Mouse (Mus musculus) left cerebral cortex, adult 8-10 months (tissue): Measurements from ENCODE around the gene Ak5. TPM values are rescaled to one million over a fixed set of nuclear protein-coding genes. Genes with fewer than 3 reads are reported as not detected.

Experiments
- DNase-seq, 2 experiments: peaks; one replicate each; pipeline ENCODE4 v3.0.0; 2022; ENCODE audit warnings: low spot score in 2 of 2
- total RNA-seq, 4 experiments: library from RNA; stranded (reverse); gene quantifications; 2 replicates each; pipeline ENCODE4 v1.2.4; 2022

Gene Ak5
- total RNA-seq, 4 experiments from 2014 or later, result 126 to 145 (median 135) TPM

DNA sequence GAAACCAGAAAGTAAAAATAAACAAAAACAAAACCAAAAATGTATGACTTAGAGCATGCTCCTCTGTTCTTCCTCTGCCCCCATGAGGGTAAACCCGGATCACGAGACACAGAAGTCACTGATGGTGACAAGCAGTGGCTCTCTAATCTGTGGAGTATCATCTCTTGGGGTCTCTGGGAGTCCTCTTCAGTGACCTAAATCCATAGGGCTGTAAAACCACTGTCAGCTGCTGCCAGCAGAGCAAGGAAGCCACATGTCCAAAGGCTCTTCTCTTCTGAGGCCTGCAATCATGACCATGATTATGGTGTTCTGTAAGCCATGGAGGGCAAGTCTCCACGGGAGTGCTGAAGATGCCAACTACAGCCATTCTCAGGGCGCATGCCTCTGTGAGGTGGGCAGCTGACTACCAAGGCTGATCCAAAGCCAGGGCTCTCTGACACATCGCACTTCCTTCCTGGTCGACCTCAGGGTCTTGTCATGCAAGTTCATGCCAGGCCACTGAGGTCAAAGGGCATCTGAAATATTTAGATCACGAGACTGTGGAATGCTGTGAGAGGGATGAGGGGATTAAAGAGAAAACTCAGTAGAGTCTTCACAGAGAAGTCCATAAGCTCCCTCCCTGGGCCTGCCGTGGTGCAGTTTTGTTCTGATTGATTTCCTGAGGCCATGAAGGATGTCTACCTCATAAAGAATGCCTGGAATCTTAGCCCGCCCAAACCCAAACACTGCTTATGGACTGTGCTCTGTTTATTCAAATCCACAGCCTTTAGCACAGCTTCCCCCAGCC, 99.5 kb downstream of the Ak5 start:
- no peak for DNase-seq

DNA sequence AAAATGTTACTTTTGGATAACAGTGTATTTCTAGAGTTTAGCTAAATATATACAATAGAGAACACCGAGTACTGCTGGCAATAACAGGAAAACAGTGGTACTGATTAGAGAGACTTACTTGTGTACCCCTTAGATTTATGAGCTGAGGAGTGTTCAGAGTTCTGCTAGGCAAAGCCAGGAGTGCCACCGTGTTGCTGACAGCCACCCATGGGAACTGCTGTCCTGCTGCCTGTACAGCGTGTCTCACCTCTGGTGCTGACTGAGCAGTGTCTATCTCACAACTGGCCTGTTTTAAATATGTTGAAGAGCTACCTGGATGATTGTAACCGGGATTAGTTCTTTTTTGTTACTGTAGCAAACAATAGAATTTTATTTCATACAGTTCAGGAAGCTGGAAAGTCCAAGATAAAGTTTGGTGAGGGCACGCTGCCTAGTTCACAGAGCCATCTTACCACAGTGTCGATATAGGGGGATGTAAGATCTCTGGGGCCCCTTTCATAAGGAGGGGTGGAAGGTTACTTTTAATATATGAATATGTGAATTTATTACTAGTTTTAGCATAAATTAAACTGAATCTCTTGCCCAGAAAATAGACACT, 103.5 kb downstream of the Ak5 start:
- DNase-seq, result no peak

DNA sequence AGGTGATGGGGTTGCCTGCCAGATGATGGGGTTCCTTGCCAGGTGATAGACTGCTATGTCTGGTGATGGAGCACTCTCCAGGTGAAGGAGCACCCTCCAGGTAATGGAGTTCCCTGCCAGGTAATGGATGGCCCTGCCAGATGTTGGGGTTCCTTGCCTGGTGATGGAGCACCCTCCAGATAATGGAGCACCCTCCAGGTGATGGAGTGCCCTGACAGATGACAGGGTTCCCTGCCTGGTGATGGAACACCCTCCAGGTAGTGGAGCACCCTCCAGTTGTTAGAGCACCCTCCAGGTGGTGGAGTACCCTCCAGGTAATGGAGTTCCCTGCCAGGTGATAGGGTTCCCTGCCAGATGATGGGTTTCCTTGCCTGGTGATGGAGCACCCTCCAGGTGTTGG, 104.3 kb downstream of the Ak5 start:
- no peak for DNase-seq

DNA sequence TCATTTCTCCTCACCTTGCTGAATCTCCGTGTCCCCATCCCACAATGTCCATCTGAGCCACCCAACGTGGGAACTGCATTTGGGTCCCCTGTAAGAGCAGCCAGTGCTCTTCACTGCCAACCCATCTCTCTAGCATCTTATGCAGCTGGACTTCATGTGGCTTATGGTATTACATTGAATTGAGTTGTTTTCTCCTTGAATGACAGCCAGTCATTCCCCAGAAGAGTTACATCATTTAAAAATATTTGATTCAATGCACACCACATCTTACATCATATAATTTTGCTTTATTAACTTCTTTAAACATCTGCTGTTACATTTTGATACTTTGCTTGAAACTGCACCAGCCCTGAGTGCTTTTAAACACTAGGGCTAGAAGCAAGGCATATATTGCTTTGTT, 106.5 kb downstream of the Ak5 start:
- DNase-seq, result no peak

DNA sequence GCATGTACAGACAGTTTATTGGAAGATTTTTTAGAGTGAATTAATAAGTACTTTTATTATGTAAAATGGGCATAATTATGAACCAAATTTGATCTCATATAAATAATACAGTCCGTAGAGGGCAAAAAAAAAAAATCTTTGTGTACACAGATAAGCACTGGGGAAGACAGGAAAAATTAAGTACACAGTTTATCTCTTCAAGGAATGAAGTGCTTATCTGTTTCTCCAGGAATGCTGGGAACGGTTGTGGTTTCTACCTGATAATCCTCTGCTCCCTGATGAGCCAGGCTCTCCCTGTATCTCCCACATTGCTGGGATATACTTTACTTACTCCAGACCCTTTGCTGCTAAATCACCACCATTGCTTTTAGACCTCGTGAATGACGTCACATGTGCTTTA, 108.9 kb downstream of the Ak5 start:
- DNase-seq, result no peak

DNA sequence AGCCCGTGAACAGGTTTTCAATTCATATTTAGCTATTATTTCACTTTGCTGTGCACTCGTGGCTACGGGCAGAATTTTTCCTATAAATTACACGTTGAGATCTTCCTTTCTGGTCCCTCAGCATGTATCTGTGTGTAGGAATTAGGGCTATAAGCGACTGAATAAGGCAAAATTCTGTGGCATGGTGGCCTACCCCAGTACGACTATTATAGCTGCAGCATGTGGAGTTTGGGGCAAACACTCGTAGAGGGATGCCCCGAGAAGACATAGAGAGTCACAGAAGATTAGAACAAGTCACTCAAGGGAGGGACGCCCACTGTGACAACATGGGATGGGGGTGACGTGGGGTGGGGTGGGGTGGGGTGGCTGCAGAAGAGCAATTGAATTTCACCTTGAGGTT, 110.1 kb downstream of the Ak5 start:
- DNase-seq, result no peak

DNA sequence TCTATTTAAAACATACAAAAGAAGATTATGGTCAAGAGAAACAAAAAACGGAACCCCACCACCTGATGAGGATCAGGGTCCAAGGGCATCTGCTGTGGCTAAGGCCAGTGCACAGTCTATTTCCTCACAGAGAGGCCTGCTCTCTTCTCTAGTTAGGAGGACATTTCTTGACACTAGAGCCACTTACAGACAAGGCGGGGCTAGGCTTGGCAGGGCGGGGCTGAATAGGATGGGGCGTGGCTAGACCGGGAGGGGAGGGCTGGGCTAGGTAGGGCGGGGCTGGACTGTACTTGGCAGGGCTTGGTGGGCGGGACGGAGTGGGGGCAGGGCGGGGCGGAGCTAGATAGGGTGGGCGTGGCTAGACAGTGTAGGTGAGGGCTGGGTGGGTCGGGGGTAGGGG, 110.5 kb downstream of the Ak5 start:
- no peak for DNase-seq

DNA sequence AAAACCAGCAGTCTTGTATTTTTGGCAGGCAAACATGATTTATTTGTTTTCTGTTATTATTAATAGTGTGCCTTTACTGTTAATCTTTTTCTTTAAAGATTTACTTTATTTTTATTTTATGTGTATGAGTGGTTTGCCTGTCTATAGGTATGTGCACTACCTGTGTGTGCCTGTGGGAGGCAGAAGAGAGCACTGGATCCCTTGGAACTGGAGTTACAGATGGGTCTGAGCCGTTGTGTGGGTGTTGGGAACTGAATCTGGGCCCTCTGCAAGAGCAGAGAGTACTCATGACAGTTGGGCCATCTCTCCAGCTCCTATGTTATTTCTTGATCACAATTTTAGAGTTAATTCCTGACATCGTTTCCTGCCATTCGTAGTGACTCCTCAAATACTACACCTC, 111.2 kb downstream of the Ak5 start:
- DNase-seq, result no peak

DNA sequence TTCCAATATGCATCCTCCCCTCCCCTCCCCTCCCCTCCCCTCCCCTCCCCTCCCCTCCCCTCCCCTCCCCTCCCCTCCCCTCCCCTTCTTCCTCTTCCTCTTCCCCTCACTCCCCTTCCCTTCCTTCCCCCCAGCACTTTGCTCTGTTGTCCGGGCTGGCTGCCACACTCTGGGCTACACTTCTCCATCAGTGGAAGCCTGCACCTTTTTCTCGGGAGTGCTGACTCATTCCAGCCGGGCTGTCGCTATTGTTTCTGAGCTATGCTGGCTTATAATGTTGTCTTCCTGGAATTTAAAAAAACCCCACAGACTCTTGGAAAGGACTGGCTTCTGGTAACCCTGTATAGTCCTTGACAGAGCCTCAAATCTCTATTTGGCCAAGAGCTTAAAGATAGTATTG, 111.7 kb downstream of the Ak5 start:
- DNase-seq, result no peak

DNA sequence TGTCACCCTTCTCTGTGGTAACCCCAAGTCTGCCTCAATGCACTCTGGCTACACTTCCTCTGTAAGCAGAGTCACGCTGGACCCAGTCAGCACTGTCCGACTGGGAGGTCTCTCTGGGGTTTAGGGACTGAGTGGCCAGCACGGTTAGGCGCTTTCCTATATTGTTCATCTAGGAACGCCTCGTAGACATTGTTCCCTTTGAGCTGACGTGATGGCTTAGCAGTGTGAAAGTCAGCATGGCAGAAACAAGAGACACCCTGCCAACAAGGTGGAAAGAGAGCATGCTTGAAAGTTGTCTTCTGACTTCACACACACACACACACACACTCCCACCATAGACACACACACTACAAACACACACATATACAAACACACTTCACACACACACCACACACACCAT, 112.9 kb downstream of the Ak5 start:
- no peak for DNase-seq

DNA sequence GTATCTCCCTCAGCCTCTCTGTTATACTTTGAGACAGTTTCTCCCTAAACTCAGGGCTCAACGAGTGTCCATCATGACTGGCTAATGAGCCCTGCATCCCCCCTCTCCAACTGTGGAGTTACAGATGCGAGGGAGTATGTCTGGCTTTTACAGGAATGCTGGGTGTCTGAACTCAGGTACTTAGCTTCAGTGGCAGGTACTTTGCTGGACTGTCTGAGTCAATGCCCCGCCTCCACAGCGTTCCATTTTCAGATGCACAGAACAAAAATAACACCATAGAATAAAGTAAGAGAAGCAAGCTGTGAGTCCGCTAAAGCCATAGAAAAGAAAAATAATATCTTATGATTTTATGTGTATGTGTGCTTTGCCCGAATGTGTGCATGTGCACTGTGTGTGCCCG, 113.8 kb downstream of the Ak5 start:
- no peak for DNase-seq

DNA sequence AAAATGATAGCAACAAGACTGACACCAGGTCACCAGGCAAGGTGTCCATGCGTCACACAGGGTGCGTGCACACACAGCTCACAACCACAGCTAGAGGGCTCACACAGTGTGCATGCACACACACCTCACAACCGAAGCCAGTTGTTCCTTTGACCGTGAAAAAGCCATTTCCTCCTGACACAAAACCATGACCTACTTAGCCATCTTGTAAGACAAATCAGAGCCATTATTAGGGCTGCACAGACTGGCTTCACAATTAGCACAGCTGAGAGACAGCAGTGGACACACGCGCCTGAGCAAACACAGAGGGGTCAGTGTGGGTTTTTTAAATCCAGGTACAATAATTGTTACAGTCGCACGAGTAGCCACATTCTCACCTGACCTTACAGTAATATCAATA, 115.5 kb downstream of the Ak5 start:
- DNase-seq, result no peak

DNA sequence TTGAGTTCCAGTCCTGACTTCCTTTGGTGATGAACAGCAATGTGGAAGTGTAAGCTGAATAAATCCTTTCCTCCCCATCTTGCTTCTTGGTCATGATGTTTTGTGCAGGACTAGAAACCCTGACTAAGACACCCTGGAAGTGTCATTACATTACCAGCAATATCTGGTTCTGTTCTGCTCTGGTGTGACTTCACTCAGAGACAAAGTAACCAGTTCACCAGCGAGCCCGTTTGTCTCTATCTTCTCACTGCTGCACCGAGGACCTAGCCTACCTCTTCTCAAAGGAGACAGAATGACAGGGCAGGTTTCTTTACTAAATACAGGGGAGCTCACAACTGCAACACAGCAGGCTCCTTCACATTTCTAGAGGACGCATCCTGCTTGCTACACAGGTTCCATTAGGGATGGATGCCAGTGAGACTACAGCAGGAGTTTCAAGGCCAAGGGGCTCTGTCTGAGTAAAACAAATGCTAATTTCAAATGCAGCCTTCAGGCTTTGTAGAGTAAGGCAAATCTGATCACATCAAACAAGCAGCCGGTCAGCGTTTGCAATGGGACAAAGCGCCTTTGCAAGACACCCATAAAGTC, 117.5 kb downstream of the Ak5 start:
- DNase-seq, result no peak

DNA sequence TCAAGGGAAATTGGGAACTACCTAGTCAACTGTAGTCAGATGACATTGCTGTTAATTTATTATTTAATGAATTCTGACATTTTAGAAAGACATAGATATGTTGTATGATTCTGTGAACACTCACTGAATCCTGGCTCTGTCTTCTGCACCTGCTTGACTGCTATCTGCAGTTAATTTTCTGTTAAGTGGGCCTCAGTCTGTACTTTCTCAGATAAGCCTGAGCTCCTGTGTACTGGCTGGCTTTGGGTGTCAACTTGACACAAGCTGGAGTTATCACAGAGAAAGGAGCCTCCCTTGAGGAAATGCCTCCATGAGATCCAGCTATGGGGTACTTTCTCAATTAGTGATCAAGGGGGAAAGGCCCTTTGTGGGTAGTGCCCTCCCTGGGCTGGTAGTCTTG, 118.1 kb downstream of the Ak5 start:
- no peak for DNase-seq

DNA sequence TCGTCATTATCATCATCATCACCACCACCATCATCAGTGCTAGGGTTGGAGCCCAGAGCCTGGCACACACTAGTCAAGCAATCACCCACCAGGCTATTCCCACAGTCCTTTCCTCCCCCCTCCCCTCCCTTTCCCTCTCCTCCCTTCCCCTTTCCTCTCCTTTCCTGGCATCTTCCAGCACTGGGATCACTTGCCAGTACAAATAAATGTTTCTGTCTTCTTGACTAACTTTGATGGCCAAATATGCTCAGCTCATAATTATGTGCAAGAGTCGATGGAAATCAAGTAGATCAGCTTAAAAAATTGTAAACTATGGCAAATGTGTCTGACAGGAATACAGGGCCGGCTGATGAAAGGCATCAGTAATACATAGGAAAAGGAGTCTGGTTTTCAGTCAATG, 123.2 kb downstream of the Ak5 start:
- no peak for DNase-seq

DNA sequence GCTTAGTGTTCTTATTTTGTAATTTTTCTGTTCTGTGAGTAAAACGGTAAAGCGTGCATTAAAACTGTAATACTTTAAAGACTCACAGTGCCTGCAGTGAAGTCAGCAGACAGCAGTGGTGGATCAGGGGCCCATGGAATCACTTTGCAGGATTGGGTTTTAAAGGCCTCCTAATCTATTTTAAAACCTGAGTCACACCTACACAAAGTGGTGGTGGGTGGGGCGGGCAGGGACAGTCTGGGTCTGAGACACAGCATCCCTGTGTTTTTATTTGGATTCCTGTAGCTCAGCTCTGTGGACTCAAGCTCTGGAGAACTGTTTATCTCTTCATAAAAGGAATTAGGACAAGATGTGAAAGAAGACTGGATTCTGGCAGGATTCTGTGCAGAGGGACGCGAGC, 125.9 kb downstream of the Ak5 start:
- no peak for DNase-seq

DNA sequence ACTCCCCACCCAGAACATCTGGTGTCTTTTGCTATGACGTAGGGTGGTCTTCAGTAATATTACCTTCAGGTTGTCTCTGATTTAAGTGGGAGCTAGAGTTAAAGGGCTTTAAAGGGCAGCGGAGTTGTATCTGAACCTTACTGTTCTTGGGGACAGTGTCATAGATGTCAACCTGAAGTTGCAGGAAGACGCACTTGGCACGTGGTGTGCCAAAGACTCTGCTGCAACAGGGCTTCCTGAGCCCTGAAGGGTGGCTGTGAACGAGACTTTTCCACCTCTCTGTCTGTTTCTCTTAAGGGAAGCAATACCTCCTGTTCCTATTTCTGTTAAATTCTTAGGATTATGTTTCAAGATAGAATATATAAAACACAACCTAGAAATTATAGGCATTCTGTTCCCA, 137.8 kb downstream of the Ak5 start:
- no peak for DNase-seq

DNA sequence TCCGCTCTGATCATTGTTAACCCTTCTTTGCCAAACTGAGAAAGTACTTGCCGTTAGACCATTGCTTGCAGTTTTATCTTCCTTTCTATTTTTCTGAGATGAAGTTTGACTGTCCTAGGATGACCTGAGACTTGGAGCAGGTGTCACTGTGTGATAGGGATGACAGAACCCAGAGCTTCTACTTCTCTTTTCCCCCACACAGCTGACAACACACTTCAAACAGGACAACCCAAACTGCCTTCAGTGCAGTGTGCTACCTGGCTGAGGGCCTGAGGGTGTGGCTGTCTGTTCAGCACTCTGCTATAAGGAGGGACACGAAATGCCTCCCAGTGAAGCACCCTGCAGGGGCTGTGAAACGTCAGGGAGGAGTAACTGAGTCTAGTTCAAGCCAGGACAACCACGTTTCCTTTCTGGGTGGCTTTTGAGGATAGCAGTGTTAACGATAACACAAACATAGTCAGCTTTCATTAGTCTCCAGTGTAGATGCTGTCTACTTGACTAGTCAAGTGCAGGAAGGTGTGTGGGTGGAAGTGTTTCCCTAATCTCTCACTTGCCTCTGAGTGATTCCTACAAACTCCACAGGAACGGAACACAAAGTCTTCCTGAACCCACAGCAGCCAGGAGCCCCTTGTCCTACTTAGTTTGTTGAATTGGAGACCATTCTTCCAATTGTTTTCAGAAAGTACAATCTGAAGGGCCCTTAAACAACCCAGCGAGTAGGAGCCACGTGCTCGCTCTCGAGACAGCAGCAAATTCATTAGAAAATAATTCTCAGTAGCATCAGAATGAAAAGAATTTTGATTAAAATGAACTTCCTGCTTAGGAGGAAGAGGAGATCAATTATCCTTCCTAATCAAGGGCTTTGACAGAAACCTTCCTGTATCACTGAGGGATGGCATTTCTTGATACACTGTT, 138.8 kb downstream of the Ak5 start:
- DNase-seq, result no peak

DNA sequence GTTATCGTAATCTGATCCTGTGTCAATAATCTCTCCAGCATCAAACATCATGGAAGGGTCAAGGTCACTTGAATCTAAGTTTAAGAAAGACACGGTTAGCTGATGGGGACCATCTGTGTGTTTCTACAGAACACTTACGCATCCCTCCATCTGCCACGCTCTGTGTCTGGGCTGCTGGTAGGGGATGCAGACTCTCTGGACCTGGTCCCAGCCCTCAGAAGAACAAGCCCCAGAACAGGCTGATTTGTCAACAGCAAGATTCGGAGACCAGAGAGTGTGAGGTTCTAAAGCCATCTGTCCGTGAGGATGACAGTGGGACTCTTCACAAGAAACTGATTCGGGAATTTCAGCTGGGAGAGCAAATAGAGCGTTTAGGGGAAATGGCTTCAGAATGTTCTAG, 141.4 kb downstream of the Ak5 start:
- no peak for DNase-seq

DNA sequence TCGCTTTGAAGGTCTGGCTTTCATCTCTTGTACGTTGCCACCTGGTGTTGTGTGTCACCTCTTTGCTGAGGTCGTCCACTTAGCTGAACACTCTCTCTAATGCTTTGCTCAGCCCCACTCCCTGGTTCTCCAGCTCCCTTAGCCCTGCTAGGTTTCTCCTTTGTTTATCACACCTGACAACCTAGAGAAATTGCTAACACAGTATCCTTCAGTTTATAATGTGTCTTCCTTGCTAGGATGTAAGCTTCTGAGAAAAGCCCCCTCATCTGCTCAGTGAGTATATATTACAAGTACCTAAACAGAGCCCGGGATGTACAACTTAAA, 144.9 kb downstream of the Ak5 start:
- no peak for DNase-seq

DNA sequence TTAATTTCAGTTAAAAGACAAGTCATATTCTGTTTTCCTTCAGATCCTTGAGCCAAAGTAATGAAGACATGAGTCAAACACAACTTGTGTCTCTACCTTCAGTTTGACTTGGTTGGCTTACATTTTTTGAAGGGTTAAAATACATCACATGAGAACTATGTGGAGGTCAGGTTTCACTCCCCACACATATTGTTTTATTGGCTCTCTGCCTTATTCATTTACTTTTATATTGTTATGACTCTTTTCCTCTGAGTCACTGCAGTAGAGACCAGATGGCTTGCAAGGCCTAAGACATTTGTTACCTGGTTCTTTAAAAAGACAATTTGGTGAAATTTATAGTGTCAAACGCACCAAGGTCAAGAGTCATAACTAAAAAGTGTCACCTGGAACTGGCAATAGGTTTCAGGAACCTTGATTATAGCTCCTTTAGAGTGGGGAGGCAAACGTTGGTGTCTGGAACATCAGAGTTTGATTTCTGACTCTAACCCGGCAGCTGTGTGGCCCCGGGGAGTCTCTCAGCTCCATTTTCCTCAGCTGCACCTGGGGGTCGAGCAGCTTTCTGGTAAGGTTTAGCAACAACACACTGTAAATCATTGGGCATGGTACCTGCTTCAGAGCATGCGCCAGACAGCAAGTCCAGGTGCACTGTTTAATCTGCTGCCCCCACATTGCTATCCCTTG, 145.4 kb downstream of the Ak5 start:
- DNase-seq, result no peak

DNA sequence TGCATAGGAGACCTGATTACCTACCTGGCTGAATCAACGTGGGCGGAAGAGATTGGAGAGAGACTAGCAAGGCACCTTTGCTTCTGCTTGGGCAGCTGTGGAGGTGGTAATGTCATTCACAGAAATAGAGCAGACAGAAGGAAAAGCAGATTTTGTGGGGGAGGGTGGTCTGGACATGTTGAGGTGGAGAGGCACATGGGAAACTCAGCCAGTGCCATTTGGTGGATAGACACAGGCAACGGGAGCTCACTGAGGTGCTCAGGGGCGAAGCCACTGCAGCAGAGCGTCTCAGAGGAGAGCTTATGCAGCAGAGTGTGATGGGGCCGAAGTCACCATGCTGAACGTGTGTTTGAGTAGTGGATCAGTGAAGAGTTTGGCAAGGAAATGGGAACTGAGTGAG, 147.1 kb downstream of the Ak5 start:
- DNase-seq, result peak in 1 of 2 experiments; percentile 84
